Comparison of ENCODE assay signal across 8 mouse cellular contexts in the genomic region with DNA sequence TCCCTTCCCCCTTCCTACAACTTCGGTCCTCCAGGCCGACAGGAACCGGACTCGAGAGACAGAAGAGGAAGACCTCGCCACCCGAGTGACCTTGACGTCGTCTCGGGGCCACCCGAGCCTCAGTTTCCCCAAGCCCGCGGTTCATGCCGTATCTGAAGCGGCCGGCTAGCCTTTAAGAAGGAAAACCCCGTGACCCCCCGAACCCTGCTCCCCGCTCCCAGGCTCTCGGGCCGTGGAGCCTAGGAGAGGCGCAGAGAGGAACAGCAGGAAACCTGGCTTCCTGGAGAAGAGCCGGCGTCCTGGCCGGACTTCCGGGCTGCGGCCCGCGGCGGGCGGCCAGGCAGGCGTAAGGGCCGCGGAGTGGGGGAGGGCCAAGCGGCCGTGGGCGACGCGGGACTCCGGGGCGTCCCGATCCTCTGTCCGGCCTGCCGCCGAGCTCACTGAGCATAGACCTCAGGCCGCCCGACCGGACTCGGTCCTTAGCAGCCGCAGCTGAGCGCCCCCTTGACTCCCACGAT. TPM values are rescaled to one million over a fixed set of nuclear protein-coding genes. Genes with fewer than 3 reads are reported as not detected.
DNase-seq lines count a peak whose midpoint lies in the region; ATAC-seq and TF ChIP-seq lines count a peak whose summit lies in the region.

No protein-coding gene starts in this region.

- H3K4me1 ChIP-seq in testis, adult 2 months (ENCODE audit: control insufficient read depth, insufficient read depth, low read length) = peaks cover 19% of the 10 kb centered on the region
- peaks cover 35% of the 10 kb centered on the region for H3K4me1 ChIP-seq in limb, embryonic 10.5 days
- H3K4me1 ChIP-seq in midbrain, postnatal 0 days (ENCODE audit: insufficient read depth, low read length) = peaks cover 15% of the 10 kb centered on the region

- WGBS in limb, embryonic 10.5 days = under 1% methylated on average over 51 of the region's 51 CpGs
- WGBS in midbrain, postnatal 0 days = under 1% methylated on average over 41 of the region's 51 CpGs

- peak overlapping the region; percentile 91 for H3K4me2 ChIP-seq in midbrain, postnatal 0 days (ENCODE audit: low read depth, low read length, poor library complexity, severe bottlenecking)

- no peaks in the 10 kb centered on the region for H3K27me3 ChIP-seq in testis, adult 2 months (ENCODE audit: control insufficient read depth, insufficient read depth, low read length)
- no peaks in the 10 kb centered on the region for H3K27me3 ChIP-seq in limb, embryonic 10.5 days (ENCODE audit: low read depth, poor library complexity, severe bottlenecking)
- H3K27me3 ChIP-seq in midbrain, postnatal 0 days (ENCODE audit: insufficient read depth, low read length) = no peaks in the 10 kb centered on the region

- H3K9me3 ChIP-seq in limb, embryonic 10.5 days (replicated peaks) = no peaks in the 10 kb centered on the region
- H3K9me3 ChIP-seq in midbrain, postnatal 0 days (ENCODE audit: low read length) = no peaks in the 10 kb centered on the region

- peak overlapping the region; percentile 98 for H3K27ac ChIP-seq in testis, adult 2 months (ENCODE audit: control insufficient read depth, insufficient read depth, low read depth, low read length)
- H3K27ac ChIP-seq in limb, embryonic 10.5 days = peak overlapping the region; percentile 96
- peak overlapping the region; percentile 94 for H3K27ac ChIP-seq in midbrain, postnatal 0 days (ENCODE audit: low read depth, low read length)

- DNase-seq in frontal cortex, postnatal 25 days (ENCODE audit: low spot score in 2 of 2) = no peak
- DNase-seq in testis, postnatal 14 days (ENCODE audit: low spot score) = no peak
- no peak for DNase-seq in limb, embryonic 10.5 days (ENCODE audit: low spot score)
- peak; percentile 52 for DNase-seq in midbrain, postnatal 0 days (ENCODE audit: low spot score)
- DNase-seq in adrenal gland, postnatal 10 days = no peak
- DNase-seq in cerebellum, adult 11 months = no peak

- peak overlapping the region; percentile 98 for H3K9ac ChIP-seq in midbrain, postnatal 0 days (replicated peaks; ENCODE audit: low read length, poor library complexity, severe bottlenecking)

- no peak for TF ChIP-seq CTCF in testis, adult 2 months (IDR thresholded peaks at IDR 0.05; ENCODE audit: control insufficient read depth, insufficient read depth, insufficient replicate concordance, low read depth, low read length)
- no peak for TF ChIP-seq CTCF in midbrain, postnatal 0 days (IDR thresholded peaks at IDR 0.05)

- TF ChIP-seq POLR2A in testis, adult 2 months (IDR thresholded peaks at IDR 0.05; ENCODE audit: control insufficient read depth, low read depth, low read length) = no peak

- peak overlapping the region; percentile 96 for H3K4me3 ChIP-seq in testis, adult 2 months (ENCODE audit: control insufficient read depth, low read depth, low read length)
- peak overlapping the region; percentile 89 for H3K4me3 ChIP-seq in limb, embryonic 10.5 days
- peak overlapping the region; percentile 100 for H3K4me3 ChIP-seq in midbrain, postnatal 0 days (ENCODE audit: low read depth, low read length)

- peak; percentile 52 for ATAC-seq in frontal cortex, adult (ENCODE audit: low TSS enrichment)
- peak; percentile 74 for ATAC-seq in midbrain, postnatal 0 days (ENCODE audit: low FRiP score)

- no peaks in the 10 kb centered on the region for H3K36me3 ChIP-seq in testis, adult 2 months (ENCODE audit: control insufficient read depth, insufficient read depth, low read length)
- H3K36me3 ChIP-seq in limb, embryonic 10.5 days = peaks cover 20% of the 10 kb centered on the region
- H3K36me3 ChIP-seq in midbrain, postnatal 0 days (ENCODE audit: insufficient read depth, low read length) = no peaks in the 10 kb centered on the region

RNA-seq across cellular contexts. Expression of a gene that starts 0.4 kb away (rescaled TPM):
- polyA plus RNA-seq in testis, adult 2 months (2012; rRNA removed) = 243 and 247 TPM in 2 replicates
- polyA plus RNA-seq in limb, embryonic 10.5 days (2016; fragmentation: Nextera tagmentation; extraction: Ambion mirVana) = 648 and 692 TPM in 2 replicates
- total RNA-seq in midbrain, postnatal 0 days (2014; rRNA removed) = 372 and 409 TPM in 2 replicates
- 626 and 656 TPM in 2 replicates for polyA plus RNA-seq in midbrain, postnatal 0 days (2015; fragmentation: Nextera tagmentation; extraction: Ambion mirVana)
- total RNA-seq in adrenal gland, postnatal 10 days (2021) = 100 to 1,000 TPM; 322 to 364 TPM

RNA-seq across cellular contexts. Expression of a gene that starts 19.5 kb away (rescaled TPM):
- 11.1 and 13.3 TPM in 2 replicates for polyA plus RNA-seq in testis, adult 2 months (2012; rRNA removed)
- polyA plus RNA-seq in limb, embryonic 10.5 days (2016; fragmentation: Nextera tagmentation; extraction: Ambion mirVana) = 35.1 and 40.2 TPM in 2 replicates
- total RNA-seq in midbrain, postnatal 0 days (2014; rRNA removed) = 7.0 and 7.3 TPM in 2 replicates
- polyA plus RNA-seq in midbrain, postnatal 0 days (2015; fragmentation: Nextera tagmentation; extraction: Ambion mirVana) = 25.5 and 28.3 TPM in 2 replicates
- total RNA-seq in adrenal gland, postnatal 10 days (2021) = 10 to 100 TPM; 21.2 to 21.8 TPM

RNA-seq across cellular contexts. Expression of a gene that starts 25.4 kb away (rescaled TPM):
- 75.8 and 82.3 TPM in 2 replicates for polyA plus RNA-seq in testis, adult 2 months (2012; rRNA removed)
- 123 and 131 TPM in 2 replicates for polyA plus RNA-seq in limb, embryonic 10.5 days (2016; fragmentation: Nextera tagmentation; extraction: Ambion mirVana)
- 65.0 and 80.6 TPM in 2 replicates for total RNA-seq in midbrain, postnatal 0 days (2014; rRNA removed)
- polyA plus RNA-seq in midbrain, postnatal 0 days (2015; fragmentation: Nextera tagmentation; extraction: Ambion mirVana) = 104 and 112 TPM in 2 replicates
- total RNA-seq in adrenal gland, postnatal 10 days (2021) = 10 to 100 TPM; 72.8 to 78.8 TPM

RNA-seq across cellular contexts. Expression of a gene that starts 35.7 kb away (rescaled TPM):
- 168 and 188 TPM in 2 replicates for polyA plus RNA-seq in testis, adult 2 months (2012; rRNA removed)
- polyA plus RNA-seq in limb, embryonic 10.5 days (2016; fragmentation: Nextera tagmentation; extraction: Ambion mirVana) = 145 and 155 TPM in 2 replicates
- total RNA-seq in midbrain, postnatal 0 days (2014; rRNA removed) = 125 and 141 TPM in 2 replicates
- polyA plus RNA-seq in midbrain, postnatal 0 days (2015; fragmentation: Nextera tagmentation; extraction: Ambion mirVana) = 289 and 314 TPM in 2 replicates
- 10 to 100 TPM; 63.7 to 64.9 TPM for total RNA-seq in adrenal gland, postnatal 10 days (2021)

RNA-seq across cellular contexts. Expression of a gene that starts 44.6 kb away (rescaled TPM):
- 2.1 and 2.7 TPM in 2 replicates for polyA plus RNA-seq in testis, adult 2 months (2012; rRNA removed)
- 0.23 TPM in 1 of 2 replicates, not detected in the other for polyA plus RNA-seq in limb, embryonic 10.5 days (2016; fragmentation: Nextera tagmentation; extraction: Ambion mirVana)
- 0.38 and 0.99 TPM in 2 replicates for total RNA-seq in midbrain, postnatal 0 days (2014; rRNA removed)
- polyA plus RNA-seq in midbrain, postnatal 0 days (2015; fragmentation: Nextera tagmentation; extraction: Ambion mirVana) = 0.27 and 0.44 TPM in 2 replicates
- under 1 TPM; 0.48 to 0.88 TPM for total RNA-seq in adrenal gland, postnatal 10 days (2021)
